Mouse (Mus musculus) spleen, adult 2 months (tissue): ENCODE measurements around the gene AC129217.1. TPM values are rescaled to one million over a fixed set of nuclear protein-coding genes. Genes with fewer than 3 reads are reported as not detected.

Experiments
- DNase-seq, 2 experiments: peaks; one replicate each; pipeline versions ENCODE4 v3.0.0 to v3.0.0-alpha.2; 2012 to 2021; ENCODE audit warnings: low spot score in 2 of 2, low read depth in 1 of 2
- H3K27ac ChIP-seq: fragments of 200-500 bp; 2 replicates; pipeline ENCODE4 v1.5.1; 2012; ENCODE audit warnings: low read length, inconsistent platforms; ENCODE audit not compliant: insufficient read depth
- H3K27me3 ChIP-seq: fragments of 200-500 bp; 2 replicates; pipeline ENCODE4 v1.6.1; 2012; ENCODE audit warnings: mild to moderate bottlenecking, moderate library complexity, low read length, inconsistent platforms; ENCODE audit not compliant: control insufficient read depth, insufficient read depth
- H3K36me3 ChIP-seq: fragments of 200-500 bp; 2 replicates; pipeline ENCODE4 v1.6.1; 2012; ENCODE audit warnings: mild to moderate bottlenecking, low read length, inconsistent platforms; ENCODE audit not compliant: control insufficient read depth, insufficient read depth
- H3K4me1 ChIP-seq: fragments of 200-500 bp; 2 replicates; pipeline ENCODE4 v1.6.1; 2011; ENCODE audit warnings: inconsistent platforms; ENCODE audit not compliant: control insufficient read depth, insufficient read depth, insufficient read length
- H3K4me3 ChIP-seq: fragments of 200-500 bp; 2 replicates; pipeline ENCODE4 v1.5.1; 2011; ENCODE audit warnings: mild to moderate bottlenecking, inconsistent platforms; ENCODE audit not compliant: insufficient read depth, insufficient read length; ENCODE audit errors: extremely low read depth
- CTCF ChIP-seq: fragments of 200-500 bp; IDR thresholded peaks from 2 replicates; pipeline ENCODE4 v1.5.1; 2011; ENCODE audit warnings: mild to moderate bottlenecking, inconsistent platforms; ENCODE audit not compliant: insufficient read depth, insufficient read length, insufficient replicate concordance; ENCODE audit errors: extremely low read depth
- POLR2A ChIP-seq: fragments of 200-500 bp; IDR thresholded peaks from 2 replicates; pipeline ENCODE4 v1.6.1; 2011; ENCODE audit warnings: low read depth, low read length, inconsistent platforms
- WGBS: fragments of 180-500 bp; shearing (Covaris S2); methylation state at CpG from one replicate; pipeline ENCODE4 v1.1.7; 2018; 5-methylcytosine and 5-hydroxymethylcytosine counted together
- polyA plus RNA-seq: library from polyadenylated mRNA; depleted of rRNA; stranded (reverse); fragments of >200 nt; gene quantifications from 2 replicates; pipeline ENCODE4 v1.2.3, GENCODE M21; 2012

AC129217.1 gene
- polyA plus RNA-seq, 1 experiment = not detected

- Histone ChIP-seq H3K36me3 (peaks cover 6% of the 10 kb centered on the region), H3K27me3 (no peaks in the 10 kb centered on the region), H3K27ac (no peak within 1 kb of the TSS; the same call in 1 of the 2 replicates), H3K4me3 (peak within 1 kb of the TSS; percentile 69), H3K4me1 (peaks cover 10% of the 10 kb centered on the region; the same call in 1 of the 2 replicates)
- no peak for DNase-seq
- 82% methylated on average over 11 of the region's 11 CpGs for WGBS
- TF ChIP-seq POLR2A (no peak), CTCF (no peak)
Measured at GRCm38 (mm10) chr19:8839103-8839907, 9.7 kb downstream of the AC129217.1 start, which contains the start of gene Gng3. Gene Gng3, minus strand, starts transcription at chr19:8839194.

GRCm38 (mm10) chr19:8839908-8840791 is 10.6 kb downstream of the AC129217.1 start:
- Histone ChIP-seq H3K36me3 (peaks cover 2% of the 10 kb centered on the region; the same call in 1 of the 2 replicates), H3K4me1 (peaks cover 10% of the 10 kb centered on the region; the same call in 1 of the 2 replicates), H3K27ac (peak overlapping the region; percentile 41; the same call in 1 of the 2 replicates), H3K27me3 (no peaks in the 10 kb centered on the region), H3K4me3 (peak overlapping the region; percentile 68)
- DNase-seq = peak in 1 of 2 experiments; percentile 70
- 26% methylated on average over 29 of the region's 29 CpGs for WGBS
- TF ChIP-seq CTCF (no peak), POLR2A (peak; percentile 54; the same call in 1 of the 2 replicates)

- 74% methylated on average over 7 of the region's 7 CpGs for WGBS
- TF ChIP-seq CTCF (no peak), POLR2A (no peak)
- Histone ChIP-seq H3K4me1 (peaks cover 10% of the 10 kb centered on the region; the same call in 1 of the 2 replicates), H3K27me3 (no peaks in the 10 kb centered on the region), H3K27ac (no peak overlapping the region), H3K4me3 (no peak overlapping the region), H3K36me3 (peaks cover 3% of the 10 kb centered on the region)
- no peak for DNase-seq
Measured at GRCm38 (mm10) chr19:8841012-8841411, 11.4 kb downstream of the AC129217.1 start.

- 88% methylated on average over 6 of the region's 6 CpGs for WGBS
- no peaks in the 10 kb centered on the region for H3K27me3 ChIP-seq
- peaks cover 10% of the 10 kb centered on the region; the same call in 1 of the 2 replicates for H3K4me1 ChIP-seq
- DNase-seq = no peak
- no peak overlapping the region for H3K4me3 ChIP-seq
- no peak for TF ChIP-seq POLR2A
- no peak for TF ChIP-seq CTCF
- no peak overlapping the region for H3K27ac ChIP-seq
- H3K36me3 ChIP-seq = peaks cover 18% of the 10 kb centered on the region
Measured at GRCm38 (mm10) chr19:8842961-8843360, 13.4 kb downstream of the AC129217.1 start.

GRCm38 (mm10) chr19:8844371-8845129 is 15.0 kb downstream of the AC129217.1 start:
- Histone ChIP-seq H3K27me3 (no peaks in the 10 kb centered on the region), H3K27ac (no peak overlapping the region), H3K4me1 (peaks cover 3% of the 10 kb centered on the region; the same call in 1 of the 2 replicates), H3K36me3 (peaks cover 19% of the 10 kb centered on the region), H3K4me3 (no peak overlapping the region)
- 74% methylated on average over 5 of the region's 5 CpGs for WGBS
- TF ChIP-seq CTCF = peak; percentile 21; the same call in 1 of the 2 replicates
- TF ChIP-seq POLR2A = no peak
- DNase-seq = peak; percentile 60 to 67

GRCm38 (mm10) chr19:8848356-8848755 is 18.8 kb downstream of the AC129217.1 start:
- H3K36me3 ChIP-seq = peaks cover 17% of the 10 kb centered on the region
- no peaks in the 10 kb centered on the region for H3K4me1 ChIP-seq
- H3K27ac ChIP-seq = no peak overlapping the region
- 93% methylated on average over 5 of the region's 5 CpGs for WGBS
- TF ChIP-seq CTCF = no peak
- TF ChIP-seq POLR2A = no peak
- no peak overlapping the region for H3K4me3 ChIP-seq
- no peaks in the 10 kb centered on the region for H3K27me3 ChIP-seq
- DNase-seq = no peak
